Mouse (Mus musculus) embryonic fibroblast, embryonic 13.5 days (primary cell): ENCODE results near the gene Hspg2.

Experiments used
- CTCF ChIP-seq: IDR thresholded peaks from 2 replicates; pipeline ENCODE4 v1.5.1; 2011; ENCODE audit warnings: mild to moderate bottlenecking, control low read depth, low read length, moderate library complexity, borderline replicate concordance; ENCODE audit not compliant: insufficient read depth
- POLR2A ChIP-seq: IDR thresholded peaks from 2 replicates; pipeline ENCODE4 v1.6.1; 2011; ENCODE audit warnings: low read depth, mild to moderate bottlenecking, control low read depth, low read length, moderate library complexity

- TF ChIP-seq CTCF (no peak), POLR2A (no peak; the same call in 1 of the 2 replicates)
Measured at GRCm38 (mm10) chr4:137448641-137449040, 19.9 kb upstream of the Hspg2 start.
